Mouse (Mus musculus) embryonic fibroblast, embryonic 13.5 days (primary cell): ENCODE measurements at regions not wholly inside any gene's neighbourhood (a gene's known extent, or its start where the extent isn't known, plus 50 kb on each side); places are given as distances from the start of the nearest gene placed in this dataset.

Experiments
- CTCF ChIP-seq: IDR thresholded peaks from 2 replicates; pipeline ENCODE4 v1.5.1; 2011; ENCODE audit warnings: mild to moderate bottlenecking, control low read depth, low read length, moderate library complexity, borderline replicate concordance; ENCODE audit not compliant: insufficient read depth
- POLR2A ChIP-seq: IDR thresholded peaks from 2 replicates; pipeline ENCODE4 v1.6.1; 2011; ENCODE audit warnings: low read depth, mild to moderate bottlenecking, control low read depth, low read length, moderate library complexity

- TF ChIP-seq POLR2A, result no peak
- no peak for TF ChIP-seq CTCF
Observed at GRCm38 (mm10) chr9:87409736-87410135, 154.4 kb upstream of the Cep162 start.
